Mouse (Mus musculus) lung, embryonic 14.5 days (tissue): ENCODE data around the gene Naaa. TPM values are rescaled to one million over a fixed set of nuclear protein-coding genes. Genes with fewer than 3 reads are reported as not detected.

Experiments used
- ATAC-seq: fragments of 200-750 bp; cut with Nextera tagmentation; 2 replicates; pipeline ENCODE4 v1.8.0; 2017; ENCODE audit warnings: mild to moderate bottlenecking, moderate TSS enrichment, moderate library complexity; ENCODE audit not compliant: insufficient read depth
- DNase-seq: peaks from one replicate; pipeline ENCODE4 v3.0.0-alpha.2; 2015
- H3K27ac ChIP-seq: fragments of 300-500 bp; sonication (generic); 2 replicates; pipeline ENCODE4 v1.5.1; 2014; ENCODE audit warnings: low read depth, mild to moderate bottlenecking, moderate library complexity
- H3K27me3 ChIP-seq: fragments of 300-500 bp; sonication (generic); 2 replicates; pipeline ENCODE4 v1.6.1; 2014; ENCODE audit warnings: low read length, control low read depth; ENCODE audit not compliant: insufficient read depth
- H3K36me3 ChIP-seq: fragments of 300-500 bp; sonication (generic); 2 replicates; pipeline ENCODE4 v1.6.1; 2014; ENCODE audit warnings: control low read depth; ENCODE audit not compliant: insufficient read depth
- H3K4me1 ChIP-seq: fragments of 300-500 bp; sonication (generic); 2 replicates; pipeline ENCODE4 v1.6.1; 2014; ENCODE audit warnings: antibody characterized with exemption, control low read depth; ENCODE audit not compliant: insufficient read depth
- H3K4me2 ChIP-seq: fragments of 300-500 bp; sonication (generic); 2 replicates; pipeline ENCODE4 v1.6.1; 2014; ENCODE audit warnings: mild to moderate bottlenecking
- H3K4me3 ChIP-seq: fragments of 300-500 bp; sonication (generic); 2 replicates; pipeline ENCODE4 v1.5.1; 2014; ENCODE audit warnings: low read depth, low read length
- H3K9ac ChIP-seq: fragments of 300-500 bp; sonication (generic); 2 replicates; pipeline ENCODE4 v1.6.1; 2014
- H3K9me3 ChIP-seq: fragments of 300-500 bp; sonication (generic); 2 replicates; pipeline ENCODE4 v1.6.1; 2016; ENCODE audit warnings: low read depth, low read length, control low read depth
- CTCF ChIP-seq: IDR thresholded peaks from 2 replicates; pipeline ENCODE4 v1.5.1; 2016; ENCODE audit warnings: antibody characterized with exemption, low read depth
- whole genome bisulfite sequencing: fragments of 180-500 bp; shearing (Covaris S2); extraction: QIAGEN DNeasy Blood & Tissue Kit; methylation state at CpG from one replicate; pipeline ENCODE4 v1.1.7; 2014; 5-methylcytosine and 5-hydroxymethylcytosine counted together
- polyA plus RNA-seq: library from polyadenylated mRNA; unstranded; fragments of >200 nt; fragmentation: Nextera tagmentation; extraction: Ambion mirVana; gene quantifications from 2 replicates; pipeline ENCODE4 v1.2.1, GENCODE M21; 2014

Naaa gene
- polyA plus RNA-seq, 1 experiment from 2014 or later: 8.3 TPM

DNA sequence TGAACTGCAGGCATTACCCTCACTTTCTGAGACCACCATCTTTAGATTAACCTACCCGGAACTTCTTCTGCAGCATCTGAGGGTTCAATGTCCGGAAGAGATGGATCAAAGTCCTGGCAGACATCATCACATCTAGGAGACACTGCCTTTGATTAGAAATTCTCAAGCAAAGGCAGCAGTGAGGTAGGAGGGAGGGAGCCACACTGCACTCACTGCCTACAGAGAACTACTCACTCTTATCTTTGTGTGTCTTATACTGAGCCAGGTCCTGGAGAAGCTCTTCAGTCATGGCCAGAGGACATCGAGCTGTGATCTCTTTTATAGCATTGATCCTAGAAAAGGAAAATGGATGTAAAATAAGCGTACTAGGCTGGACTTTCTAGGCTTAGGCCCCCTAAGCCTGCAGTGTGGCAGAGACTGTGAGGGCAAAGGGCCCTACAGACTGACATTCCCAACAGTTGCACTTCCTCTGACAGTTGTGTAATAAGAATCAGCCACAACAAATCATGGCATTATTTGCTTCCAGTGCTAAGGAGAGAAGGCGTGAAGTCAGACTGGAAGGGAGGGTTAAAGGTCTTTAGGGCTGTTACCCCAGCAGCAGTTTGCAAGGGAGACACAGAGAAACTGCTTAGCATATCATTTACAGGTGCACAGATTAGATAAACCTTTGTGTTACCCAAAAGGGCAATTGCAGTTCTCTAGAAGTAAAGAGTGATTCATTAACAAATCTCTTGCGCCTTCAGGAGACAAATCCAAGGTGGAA is 13.9 kb upstream of the Naaa start:
- DNase-seq (no peak), ATAC-seq (no peak)
- H3K36me3 ChIP-seq: peaks cover 93% of the 10 kb centered on the region
- H3K27ac ChIP-seq: no peak overlapping the region
- no peaks in the 10 kb centered on the region for H3K27me3 ChIP-seq
- no peak overlapping the region for H3K4me3 ChIP-seq
- H3K4me1 ChIP-seq: no peaks in the 10 kb centered on the region
- WGBS: 87% methylated on average over 6 of the region's 6 CpGs
- no peak for TF ChIP-seq CTCF
- no peak overlapping the region for H3K9ac ChIP-seq
- no peak overlapping the region for H3K4me2 ChIP-seq
- no peaks in the 10 kb centered on the region for H3K9me3 ChIP-seq

DNA sequence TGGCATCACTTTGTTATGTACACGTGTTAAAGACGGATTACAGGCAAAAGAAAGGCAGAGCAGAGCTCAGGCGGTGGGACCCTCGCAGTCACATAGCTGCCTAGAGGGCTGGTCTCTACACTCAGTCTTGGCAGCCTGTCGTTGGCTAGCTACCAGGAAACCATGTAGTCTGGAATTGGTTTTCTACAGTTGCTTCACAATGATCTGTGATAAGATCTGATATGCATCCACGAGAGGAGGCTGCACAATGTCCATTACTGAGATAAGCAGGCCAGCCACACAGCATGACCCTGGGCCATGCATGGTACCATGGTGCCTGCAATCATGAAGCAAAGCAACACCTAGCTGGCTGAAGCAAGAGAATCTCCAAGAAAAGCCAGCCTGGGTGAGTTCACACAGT is 9.9 kb upstream of the Naaa start:
- Histone ChIP-seq H3K27me3 (no peaks in the 10 kb centered on the region), H3K4me1 (no peaks in the 10 kb centered on the region), H3K9me3 (no peaks in the 10 kb centered on the region), H3K4me3 (no peak overlapping the region), H3K4me2 (no peak overlapping the region), H3K9ac (no peak overlapping the region), H3K27ac (no peak overlapping the region), H3K36me3 (peaks cover 79% of the 10 kb centered on the region)
- ATAC-seq: no peak
- 79% methylated on average over 6 of the region's 6 CpGs for WGBS
- no peak for TF ChIP-seq CTCF
- DNase-seq: no peak

DNA sequence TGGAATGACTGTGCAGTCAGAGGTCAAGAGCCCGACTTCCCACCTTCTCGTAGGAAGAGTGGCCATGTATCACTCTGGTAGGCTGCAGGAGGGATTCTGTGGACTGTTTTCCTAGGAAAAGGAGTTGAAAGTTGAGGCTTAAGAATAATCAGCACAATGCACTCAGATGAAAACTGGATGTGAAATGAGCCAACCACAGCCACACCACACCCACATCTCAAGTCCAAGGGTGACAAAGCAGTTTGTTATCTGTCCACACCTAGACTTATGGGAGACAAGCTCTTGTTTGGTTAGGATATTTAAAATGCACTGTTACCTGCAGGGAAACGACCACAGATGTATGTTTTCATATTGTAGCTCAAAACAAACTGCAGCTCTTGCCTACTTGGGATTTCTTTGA is 5.1 kb upstream of the Naaa start:
- H3K27me3 ChIP-seq: no peaks in the 10 kb centered on the region
- no peak overlapping the region for H3K9ac ChIP-seq
- H3K27ac ChIP-seq: no peak overlapping the region
- no peak overlapping the region for H3K4me3 ChIP-seq
- peaks cover 33% of the 10 kb centered on the region for H3K36me3 ChIP-seq
- no peaks in the 10 kb centered on the region for H3K9me3 ChIP-seq
- DNase-seq (no peak), ATAC-seq (no peak)
- WGBS: 51% methylated on average over 3 of the region's 3 CpGs
- H3K4me1 ChIP-seq: no peaks in the 10 kb centered on the region
- no peak overlapping the region for H3K4me2 ChIP-seq
- no peak for TF ChIP-seq CTCF

- Histone ChIP-seq H3K27ac (no peak overlapping the region), H3K9ac (no peak overlapping the region), H3K4me2 (no peak overlapping the region), H3K27me3 (no peaks in the 10 kb centered on the region), H3K9me3 (no peaks in the 10 kb centered on the region), H3K4me1 (no peaks in the 10 kb centered on the region), H3K36me3 (peaks cover 28% of the 10 kb centered on the region), H3K4me3 (no peak overlapping the region)
- ATAC-seq (no peak), DNase-seq (peak; percentile 24)
- no peak for TF ChIP-seq CTCF
- 71% methylated on average over 4 of the region's 4 CpGs for WGBS
Measured at GRCm38 (mm10) chr5:92282571-92282970, 4.6 kb upstream of the Naaa start.

DNA sequence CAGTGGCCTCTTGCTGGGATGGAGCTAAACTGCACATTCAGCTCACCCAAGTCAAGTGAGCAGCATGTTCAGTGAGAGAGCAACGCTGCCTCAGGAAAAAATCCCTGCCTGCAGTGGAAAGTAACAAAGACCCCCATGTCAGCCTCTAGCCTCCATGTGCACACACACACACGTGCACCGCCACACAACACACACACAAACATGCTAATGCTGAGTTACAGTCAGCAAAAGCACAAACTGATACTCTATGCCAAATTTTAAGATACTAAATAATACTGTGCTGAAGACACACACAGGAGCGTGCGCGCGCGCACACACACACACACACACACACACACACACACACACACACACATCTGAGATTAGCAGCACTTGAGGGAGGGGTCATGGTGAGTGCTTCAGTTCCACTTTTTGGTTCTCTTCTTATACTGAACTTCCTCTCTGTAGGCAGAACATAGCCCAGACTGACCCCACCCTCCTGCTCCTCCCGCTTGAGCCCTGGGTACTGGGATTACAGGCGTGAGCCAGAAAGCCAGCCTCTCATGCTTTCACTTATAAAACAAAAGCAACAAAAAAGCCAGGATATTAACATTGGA is 1.1 kb upstream of the Naaa start:
- no peaks in the 10 kb centered on the region for H3K36me3 ChIP-seq
- ATAC-seq (no peak), DNase-seq (no peak)
- no peaks in the 10 kb centered on the region for H3K4me1 ChIP-seq
- no peak overlapping the region for H3K4me3 ChIP-seq
- no peak overlapping the region for H3K27ac ChIP-seq
- TF ChIP-seq CTCF: no peak
- 0 out of 2 replicates have a peak, but pooled peaks cover 2% of the 10 kb centered on the region for H3K9me3 ChIP-seq
- H3K9ac ChIP-seq: no peak overlapping the region
- no peaks in the 10 kb centered on the region for H3K27me3 ChIP-seq
- 83% methylated on average over 10 of the region's 10 CpGs for WGBS
- H3K4me2 ChIP-seq: 0 out of 2 replicates have a peak overlapping the region, but pooled peaks have one; percentile 79

DNA sequence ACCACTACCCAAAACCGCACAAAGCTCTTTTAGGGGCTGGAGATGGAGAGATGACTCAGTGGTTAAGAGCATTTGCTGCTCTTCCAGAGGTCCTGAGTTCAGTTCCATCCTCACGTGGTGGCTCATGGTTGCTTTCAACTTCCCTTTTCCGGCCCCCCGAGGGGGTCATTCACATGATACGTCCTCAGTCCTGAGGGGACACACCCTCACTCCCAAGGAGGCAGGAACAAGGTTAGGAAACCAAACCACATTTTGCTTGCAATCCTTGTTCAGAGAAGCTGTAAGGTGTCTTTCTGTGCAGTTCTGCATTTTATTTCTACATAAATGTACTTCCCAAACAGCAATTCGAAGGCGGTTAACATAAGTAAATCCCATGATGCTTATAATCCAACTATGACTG is 7.5 kb downstream of the Naaa start:
- H3K4me1 ChIP-seq: no peaks in the 10 kb centered on the region
- DNase-seq (no peak), ATAC-seq (no peak)
- H3K9ac ChIP-seq: no peak overlapping the region
- 85% methylated on average over 7 of the region's 7 CpGs for WGBS
- no peak overlapping the region for H3K4me2 ChIP-seq
- H3K4me3 ChIP-seq: no peak overlapping the region
- no peak for TF ChIP-seq CTCF
- no peaks in the 10 kb centered on the region for H3K27me3 ChIP-seq
- no peaks in the 10 kb centered on the region for H3K36me3 ChIP-seq
- H3K27ac ChIP-seq: no peak overlapping the region
- no peaks in the 10 kb centered on the region for H3K9me3 ChIP-seq

- Histone ChIP-seq H3K9ac (no peak overlapping the region), H3K9me3 (no peaks in the 10 kb centered on the region), H3K36me3 (no peaks in the 10 kb centered on the region), H3K4me1 (no peaks in the 10 kb centered on the region; the same call in 1 of the 2 replicates), H3K27me3 (no peaks in the 10 kb centered on the region), H3K4me2 (no peak overlapping the region), H3K27ac (no peak overlapping the region), H3K4me3 (no peak overlapping the region)
- peak; percentile 64 for ATAC-seq
- peak; percentile 72 for DNase-seq
- no peak for TF ChIP-seq CTCF
- WGBS: 51% methylated on average over 4 of the region's 4 CpGs
Measured at GRCm38 (mm10) chr5:92263761-92264359, 14.1 kb downstream of the Naaa start.
